Mouse (Mus musculus) olfactory bulb, adult 2 months (tissue): Measurements from ENCODE around the gene Tle3. TPM values are rescaled to one million over a fixed set of nuclear protein-coding genes. Genes with fewer than 3 reads are reported as not detected.

Experiments used
- H3K27ac ChIP-seq: fragments of 200-500 bp; 2 replicates; pipeline ENCODE4 v1.5.1; 2012; ENCODE audit warnings: low read depth, low read length; ENCODE audit not compliant: insufficient read depth
- H3K4me1 ChIP-seq: fragments of 200-500 bp; 2 replicates; pipeline ENCODE4 v1.6.1; 2012; ENCODE audit warnings: low read length; ENCODE audit not compliant: control insufficient read depth, insufficient read depth
- H3K4me3 ChIP-seq: fragments of 200-500 bp; 2 replicates; pipeline ENCODE4 v1.5.1; 2012; ENCODE audit warnings: mild to moderate bottlenecking, low read depth, low read length, moderate library complexity; ENCODE audit not compliant: insufficient read depth
- CTCF ChIP-seq: fragments of 200-500 bp; IDR thresholded peaks from 2 replicates; pipeline ENCODE4 v1.5.1; 2012; ENCODE audit warnings: low read depth, mild to moderate bottlenecking, low read length, moderate library complexity; ENCODE audit not compliant: insufficient read depth
- POLR2A ChIP-seq: fragments of 200-500 bp; IDR thresholded peaks from 2 replicates; pipeline ENCODE4 v1.6.1; 2012; ENCODE audit warnings: mild to moderate bottlenecking, low read depth, low read length, moderate library complexity; ENCODE audit not compliant: insufficient read depth
- WGBS: fragments of 180-500 bp; shearing (Covaris S2); methylation state at CpG from one replicate; pipeline ENCODE4 v1.1.7; 2018; 5-methylcytosine and 5-hydroxymethylcytosine counted together
- polyA plus RNA-seq: library from polyadenylated mRNA; stranded (reverse); fragments of >200 nt; gene quantifications from 2 replicates; pipeline ENCODE4 v1.2.4, GENCODE M21; 2012; ENCODE audit warnings: low replicate concordance; ENCODE audit not compliant: missing spikeins, insufficient read depth, insufficient read length

Tle3 gene
- polyA plus RNA-seq = not detected in 2 replicates

GRCm38 (mm10) chr9:61371755-61372509 lies at the start of gene Tle3:
Gene Tle3, plus strand, starts transcription at chr9:61372366.
- peaks cover 21% of the 10 kb centered on the region for H3K4me1 ChIP-seq
- under 1% methylated on average over 35 of the region's 35 CpGs for WGBS

GRCm38 (mm10) chr9:61323221-61323620 lies 48.9 kb upstream of the Tle3 start:
- TF ChIP-seq CTCF (no peak), POLR2A (no peak)
- Histone ChIP-seq H3K27ac (no peak overlapping the region), H3K4me3 (no peak overlapping the region), H3K4me1 (peaks cover 41% of the 10 kb centered on the region)
- WGBS = 91% methylated on average over 5 of the region's 5 CpGs

More at GRCm38 (mm10) chr9:61371755-61372509, at the start of gene Tle3:
- Histone ChIP-seq H3K4me3 (peak within 1 kb of the TSS; percentile 68), H3K27ac (peak within 1 kb of the TSS; percentile 87)
- peak; percentile 81 for TF ChIP-seq POLR2A
- TF ChIP-seq CTCF = no peak

GRCm38 (mm10) chr9:61323879-61324278 lies 48.3 kb upstream of the Tle3 start:
- Histone ChIP-seq H3K27ac (no peak overlapping the region), H3K4me3 (no peak overlapping the region), H3K4me1 (peaks cover 41% of the 10 kb centered on the region)
- TF ChIP-seq CTCF (no peak), POLR2A (no peak)
- WGBS = 62% methylated on average over 3 of the region's 3 CpGs

- WGBS = 64% methylated on average over 12 of the region's 12 CpGs
- TF ChIP-seq POLR2A = no peak
- Histone ChIP-seq H3K4me3 (no peak overlapping the region), H3K27ac (no peak overlapping the region), H3K4me1 (peaks cover 40% of the 10 kb centered on the region)
Measured at GRCm38 (mm10) chr9:61324354-61324753, 47.8 kb upstream of the Tle3 start.

- no peak for TF ChIP-seq CTCF
- no peak for TF ChIP-seq POLR2A
- 71% methylated on average over 2 of the region's 2 CpGs for WGBS
- Histone ChIP-seq H3K4me3 (no peak overlapping the region), H3K27ac (no peak overlapping the region), H3K4me1 (peaks cover 34% of the 10 kb centered on the region)
Measured at GRCm38 (mm10) chr9:61325012-61325411, 47.2 kb upstream of the Tle3 start.

- no peak overlapping the region for H3K4me3 ChIP-seq
- peaks cover 29% of the 10 kb centered on the region for H3K4me1 ChIP-seq
- WGBS = 58% methylated on average over 7 of the region's 7 CpGs
- no peak overlapping the region for H3K27ac ChIP-seq
- TF ChIP-seq POLR2A (no peak), CTCF (no peak)
Measured at GRCm38 (mm10) chr9:61325931-61326351, 46.2 kb upstream of the Tle3 start.

- H3K27ac ChIP-seq = no peak overlapping the region
- WGBS = 87% methylated on average over 8 of the region's 8 CpGs
- H3K4me1 ChIP-seq = peaks cover 23% of the 10 kb centered on the region
- TF ChIP-seq POLR2A = no peak
- no peak for TF ChIP-seq CTCF
- H3K4me3 ChIP-seq = no peak overlapping the region
Measured at GRCm38 (mm10) chr9:61326922-61327321, 45.2 kb upstream of the Tle3 start.

- Histone ChIP-seq H3K4me3 (no peak overlapping the region), H3K4me1 (peaks cover 19% of the 10 kb centered on the region), H3K27ac (no peak overlapping the region)
- WGBS = 97% methylated on average over 5 of the region's 5 CpGs
- TF ChIP-seq CTCF (no peak), POLR2A (no peak)
Measured at GRCm38 (mm10) chr9:61328173-61328572, 44.0 kb upstream of the Tle3 start.

GRCm38 (mm10) chr9:61330747-61331146 lies 41.4 kb upstream of the Tle3 start:
- H3K4me1 ChIP-seq = peaks cover 7% of the 10 kb centered on the region; the same call in 1 of the 2 replicates
- no peak overlapping the region for H3K27ac ChIP-seq
- H3K4me3 ChIP-seq = no peak overlapping the region
- 96% methylated on average over 9 of the region's 9 CpGs for WGBS
- TF ChIP-seq POLR2A (no peak), CTCF (no peak)
